17 mouse cellular contexts compared by ENCODE assay signal in genomic region chr8:120188510-120188909, GRCm38 (mm10). TPM values are rescaled to one million over a fixed set of nuclear protein-coding genes. Genes with fewer than 3 reads are reported as not detected.
DNase-seq lines count a peak whose midpoint lies in the region; ATAC-seq and TF ChIP-seq lines count a peak whose summit lies in the region.
"Had no signal": no experiment of that assay in that cellular context is flagged by ENCODE, and none has a peak within 500 bp of the region (broad histone marks: within the 10 kb centered on the region; RNA-seq: fewer than 3 reads in every experiment).

No protein-coding gene starts in this region.

- 0 out of 2 replicates have a peak, but pooled peaks have one; percentile 22 for TF ChIP-seq EP300 in lung, postnatal 0 days (IDR thresholded peaks at IDR 0.05)
- TF ChIP-seq EP300 in heart, adult 2 months (IDR thresholded peaks at IDR 0.05; ENCODE audit: insufficient read depth, low read depth, low read length), result peak; percentile 91; the same call in 1 of the 2 replicates
- no peak for TF ChIP-seq EP300 in liver, postnatal 0 days (IDR thresholded peaks at IDR 0.05; ENCODE audit: low read depth)

- no peak for TF ChIP-seq CTCF in lung, postnatal 0 days (IDR thresholded peaks at IDR 0.05)
- TF ChIP-seq CTCF in heart, adult 2 months (IDR thresholded peaks at IDR 0.05), result no peak
- no peak for TF ChIP-seq CTCF in liver, postnatal 0 days (IDR thresholded peaks at IDR 0.05; ENCODE audit: low read depth)

- no peak overlapping the region for H3K4me3 ChIP-seq in lung, postnatal 0 days (ENCODE audit: low read depth, low read length)
- H3K4me3 ChIP-seq in heart, adult 2 months, result no peak overlapping the region
- no peak overlapping the region for H3K4me3 ChIP-seq in liver, postnatal 0 days (ENCODE audit: low read depth, low read length)
- H3K4me3 ChIP-seq: embryonic facial prominence, embryonic 15.5 days had no signal

- no peaks in the 10 kb centered on the region for H3K27me3 ChIP-seq in lung, postnatal 0 days (replicated peaks; ENCODE audit: insufficient read depth, low read length)
- no peaks in the 10 kb centered on the region for H3K27me3 ChIP-seq in heart, adult 2 months (ENCODE audit: control insufficient read depth, insufficient read depth, low read length)
- no peaks in the 10 kb centered on the region for H3K27me3 ChIP-seq in liver, postnatal 0 days (ENCODE audit: insufficient read depth, low read length)
- H3K27me3 ChIP-seq: embryonic facial prominence, embryonic 15.5 days had no signal

- H3K27ac ChIP-seq in lung, postnatal 0 days (ENCODE audit: low read length), result no peak overlapping the region
- H3K27ac ChIP-seq in heart, adult 2 months, result peak overlapping the region; percentile 49
- H3K27ac ChIP-seq in liver, postnatal 0 days (ENCODE audit: low read depth), result no peak overlapping the region
- H3K27ac ChIP-seq: embryonic facial prominence, embryonic 15.5 days had no signal

- H3K36me3 ChIP-seq in lung, postnatal 0 days (ENCODE audit: insufficient read depth, low read length), result no peaks in the 10 kb centered on the region
- H3K36me3 ChIP-seq in heart, adult 2 months (ENCODE audit: control insufficient read depth, insufficient read depth, low read length), result no peaks in the 10 kb centered on the region
- H3K36me3 ChIP-seq in liver, postnatal 0 days (replicated peaks; ENCODE audit: insufficient read depth, low read length), result no peaks in the 10 kb centered on the region
- H3K36me3 ChIP-seq: embryonic facial prominence, embryonic 15.5 days had no signal

- no peak overlapping the region for H3K9ac ChIP-seq in lung, postnatal 0 days (replicated peaks; ENCODE audit: low read depth)
- H3K9ac ChIP-seq in heart, adult 2 months (ENCODE audit: low read depth, low read length), result no peak overlapping the region
- no peak overlapping the region for H3K9ac ChIP-seq in liver, postnatal 0 days (replicated peaks)
- H3K9ac ChIP-seq: embryonic facial prominence, embryonic 15.5 days; forebrain, postnatal 0 days; lung, embryonic 14.5 days had no signal

- WGBS in lung, postnatal 0 days, result 74% methylated on average over 6 of the region's 6 CpGs
- WGBS in heart, adult 2 months, result 56% methylated on average over 6 of the region's 6 CpGs
- 68% methylated on average over 6 of the region's 6 CpGs for WGBS in liver, postnatal 0 days (ENCODE audit: insufficient replicate concordance)

- no peak for ATAC-seq in lung, postnatal 0 days
- ATAC-seq in liver, postnatal 0 days, result no peak
- ATAC-seq in frontal cortex, adult (ENCODE audit: low TSS enrichment), result no peak
- ATAC-seq: forebrain, postnatal 0 days; midbrain, embryonic 16.5 days had no signal

- DNase-seq in cerebellum, adult 11-12 months, result peak; percentile 59
- DNase-seq in cerebellum, postnatal 25 days, result no peak
- DNase-seq in lung, postnatal 0 days (ENCODE audit: low spot score), result no peak
- DNase-seq in lung, postnatal 14 days, result no peak
- peak; percentile 89 to 91 for DNase-seq in heart, adult 2 months
- peak; percentile 83 for DNase-seq in kidney, postnatal 14 days
- DNase-seq in liver, postnatal 0 days, result no peak
- DNase-seq: forebrain, postnatal 0 days; left cerebral cortex, postnatal 4 days; thymus, adult 18-20 months had no signal

- no peak for TF ChIP-seq POLR2A in heart, adult 2 months (IDR thresholded peaks at IDR 0.05; ENCODE audit: insufficient read depth, low read depth, low read length)

- peaks cover 34% of the 10 kb centered on the region; the same call in 1 of the 2 replicates for H3K4me1 ChIP-seq in lung, postnatal 0 days (ENCODE audit: insufficient read depth, low read depth, low read length)
- peaks cover 44% of the 10 kb centered on the region for H3K4me1 ChIP-seq in heart, adult 2 months (ENCODE audit: control insufficient read depth, insufficient read depth, low read length)
- 0 out of 2 replicates have a peak, but pooled peaks cover 3% of the 10 kb centered on the region for H3K4me1 ChIP-seq in liver, postnatal 0 days (ENCODE audit: insufficient read depth)

- H3K79me2 ChIP-seq in heart, adult 2 months (replicated peaks; ENCODE audit: control insufficient read depth, insufficient read depth, low read length), result no peaks in the 10 kb centered on the region

- no peak overlapping the region for H3K4me2 ChIP-seq in lung, postnatal 0 days (replicated peaks; ENCODE audit: low read depth, low read length)
- H3K4me2 ChIP-seq in liver, postnatal 0 days (ENCODE audit: low read depth, low read length), result no peak overlapping the region
- H3K4me2 ChIP-seq: embryonic facial prominence, embryonic 15.5 days; lung, embryonic 14.5 days had no signal

- H3K9me3 ChIP-seq in lung, postnatal 0 days (ENCODE audit: low read length), result no peaks in the 10 kb centered on the region
- H3K9me3 ChIP-seq in liver, postnatal 0 days (ENCODE audit: low read length), result no peaks in the 10 kb centered on the region
- H3K9me3 ChIP-seq: embryonic facial prominence, embryonic 15.5 days had no signal

- intact Hi-C loops in heart, adult 2 months (cut with DNase I), result loop anchor here (5.0 kb wide), 1 partner anchor 299 kb away; no protein-coding TSS in a partner anchor

RNA-seq across cellular contexts. Expression of gene Fam92b, which starts 11.2 kb away (rescaled TPM):
- polyA plus RNA-seq in lung, postnatal 0 days (2015; fragmentation: Nextera tagmentation; extraction: Ambion mirVana), result 3.9 and 6.5 TPM in 2 replicates
- not detected for total RNA-seq in heart, adult 2 months (2021)
- polyA plus RNA-seq in heart, adult 2 months (2012; rRNA removed), result 1.0 TPM in 1 of 2 replicates, not detected in the other
- polyA plus RNA-seq in liver, postnatal 0 days (2015; fragmentation: Nextera tagmentation; extraction: Ambion mirVana), result not detected in 2 replicates
- total RNA-seq: ES-E14; hematopoietic stem cell, adult 5-6 weeks; left cerebral cortex, postnatal 4 days had no signal
- polyA plus RNA-seq: lung, embryonic 14.5 days; spleen, adult 2 months had no signal

RNA-seq across cellular contexts. Expression of gene Gse1, which starts 39.7 kb away (rescaled TPM):
- polyA plus RNA-seq in lung, postnatal 0 days (2015; fragmentation: Nextera tagmentation; extraction: Ambion mirVana), result 9.5 and 9.9 TPM in 2 replicates
- total RNA-seq in heart, adult 2 months (2021), result 10 to 100 TPM; 21.0 to 24.3 TPM
- 12.1 and 12.8 TPM in 2 replicates for polyA plus RNA-seq in heart, adult 2 months (2012; rRNA removed)
- polyA plus RNA-seq in liver, postnatal 0 days (2015; fragmentation: Nextera tagmentation; extraction: Ambion mirVana), result 7.1 and 7.7 TPM in 2 replicates

Comparison
In these comparisons a context has a peak if more than half of its experiments do, and no peak if none do; other contexts are left out.
1. DNase-seq: peak in cerebellum, adult 11-12 months (single experiment), heart, adult 2 months (2 of 2) and kidney, postnatal 14 days (single experiment); none in cerebellum, postnatal 25 days (0 of 2), lung, postnatal 0 days (single experiment), lung, postnatal 14 days (single experiment) and liver, postnatal 0 days (single experiment).